Mouse (Mus musculus) lung, adult 2 months (tissue): Measurements from ENCODE around the gene Spg7. TPM values are rescaled to one million over a fixed set of nuclear protein-coding genes. Genes with fewer than 3 reads are reported as not detected.

Experiments used
- DNase-seq: peaks from one replicate; pipeline ENCODE4 v3.0.0; 2022
- H3K4me1 ChIP-seq: fragments of 200-500 bp; 2 replicates; pipeline ENCODE4 v1.6.1; 2011; ENCODE audit warnings: low read length; ENCODE audit not compliant: control insufficient read depth, insufficient read depth
- H3K4me3 ChIP-seq: fragments of 200-500 bp; replicated peaks from 2 replicates; pipeline ENCODE3; 2011; ENCODE audit warnings: low read depth, mild to moderate bottlenecking, control low read depth, low read length; ENCODE audit errors: extremely low read depth
- CTCF ChIP-seq: fragments of 200-500 bp; IDR thresholded peaks from 2 replicates; pipeline ENCODE4 v1.5.1; 2011; ENCODE audit warnings: mild to moderate bottlenecking, low read length, control low read depth; ENCODE audit not compliant: insufficient read depth
- POLR2A ChIP-seq: fragments of 200-500 bp; IDR thresholded peaks from 2 replicates; pipeline ENCODE4 v1.6.1; 2011; ENCODE audit warnings: low read depth, mild to moderate bottlenecking, control low read depth, low read length, borderline replicate concordance; ENCODE audit errors: extremely low read depth
- WGBS: fragments of 180-500 bp; shearing (Covaris S2); methylation state at CpG from one replicate; pipeline ENCODE4 v1.1.7; 2018; 5-methylcytosine and 5-hydroxymethylcytosine counted together
- polyA plus RNA-seq: library from polyadenylated mRNA; depleted of rRNA; stranded (reverse); fragments of >200 nt; gene quantifications from 2 replicates; pipeline ENCODE4 v1.2.3, GENCODE M21; 2012; rRNA removed

The Spg7 gene
- polyA plus RNA-seq, 1 experiment = 71.1 TPM

DNA sequence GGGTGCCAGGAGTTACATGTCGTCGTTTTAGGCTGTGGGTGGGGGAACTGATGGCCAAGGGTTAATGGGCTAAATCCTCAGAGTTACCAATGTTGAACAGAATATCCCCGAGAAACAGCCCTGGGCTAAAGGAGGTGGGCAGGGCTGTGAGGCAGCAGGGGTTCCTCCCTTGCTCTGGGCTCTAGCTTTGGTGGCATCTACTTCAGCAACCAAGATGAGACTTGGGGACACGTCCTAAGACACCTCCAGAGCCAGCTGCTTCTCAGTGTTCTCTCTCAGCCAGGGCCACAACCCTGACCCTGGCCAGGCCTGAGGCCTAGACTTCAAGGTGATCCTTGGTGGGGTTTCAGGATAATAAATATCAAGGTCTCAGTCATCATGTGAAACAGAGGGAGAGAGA lies 76.0 kb downstream of the Spg7 start:
- Histone ChIP-seq H3K4me3 (no peak overlapping the region), H3K4me1 (peaks cover 5% of the 10 kb centered on the region)
- WGBS = 72% methylated on average over 4 of the region's 4 CpGs
- DNase-seq = no peak
- TF ChIP-seq CTCF = no peak
- TF ChIP-seq POLR2A = no peak

DNA sequence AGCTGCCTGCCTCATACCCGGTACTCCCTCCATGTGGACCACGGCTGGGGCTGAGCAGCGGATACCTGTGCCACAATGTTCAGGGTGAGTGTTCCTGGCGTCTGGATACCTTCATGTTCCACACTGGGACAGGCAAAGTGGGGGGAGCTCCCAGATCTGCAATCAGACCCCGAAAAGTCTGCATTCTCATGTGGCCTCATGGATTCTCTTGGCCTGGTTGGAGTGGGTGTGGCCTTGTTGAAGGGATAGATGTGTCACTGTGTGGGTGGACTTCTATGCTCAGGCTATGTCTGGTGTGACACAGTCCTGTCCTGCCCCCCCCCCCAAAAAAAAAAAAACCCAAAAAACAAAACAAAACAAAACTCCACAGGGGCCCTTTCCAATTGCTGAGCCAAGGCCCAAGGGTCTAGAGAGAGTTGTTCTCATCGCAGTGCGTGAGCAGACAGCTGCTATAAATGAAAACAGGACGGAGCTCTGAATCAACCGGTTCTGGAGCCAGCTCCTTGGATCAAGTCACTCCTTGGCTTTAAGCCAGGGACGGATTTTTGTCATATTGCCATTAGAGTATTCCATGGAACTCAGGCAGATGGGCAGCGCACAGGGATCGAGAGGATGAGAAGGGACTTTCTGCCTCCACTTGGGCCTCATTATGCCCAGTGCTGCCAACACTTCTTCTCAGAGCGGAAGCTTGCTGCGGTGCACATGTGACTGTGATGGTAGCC lies 79.2 kb downstream of the Spg7 start:
- peaks cover 5% of the 10 kb centered on the region for H3K4me1 ChIP-seq
- H3K4me3 ChIP-seq = no peak overlapping the region
- TF ChIP-seq POLR2A (no peak), CTCF (no peak)
- DNase-seq = peak; percentile 31
- WGBS = 47% methylated on average over 14 of the region's 14 CpGs

- TF ChIP-seq POLR2A (no peak), CTCF (0 out of 2 replicates have a peak, but pooled peaks have one; percentile 18)
- 59% methylated on average over 6 of the region's 6 CpGs for WGBS
- Histone ChIP-seq H3K4me1 (peaks cover 5% of the 10 kb centered on the region), H3K4me3 (no peak overlapping the region)
- peak; percentile 23 for DNase-seq
These were observed 82.5 kb downstream of the Spg7 start for GRCm38 (mm10) chr8:123145279-123145678.

- DNase-seq = no peak
- Histone ChIP-seq H3K4me3 (no peak overlapping the region), H3K4me1 (peaks cover 5% of the 10 kb centered on the region)
- TF ChIP-seq CTCF (no peak), POLR2A (no peak)
- 68% methylated on average over 7 of the region's 7 CpGs for WGBS
These were observed 83.6 kb downstream of the Spg7 start for GRCm38 (mm10) chr8:123146390-123146789.

Other genes with a start within 250 kb of the Spg7 start
- 0.03 and 0.37 TPM in 2 replicates for gene Cdh15, start 215.0 kb upstream of the Spg7 start, polyA plus RNA-seq
- gene Ankrd11, start 20.7 kb upstream of the Spg7 start, polyA plus RNA-seq = 48.7 and 67.5 TPM in 2 replicates
- 1,500 and 2,209 TPM in 2 replicates for gene Rpl13, start 39.4 kb downstream of the Spg7 start, polyA plus RNA-seq
- 1.3 and 1.7 TPM in 2 replicates for gene Cpne7, start 54.4 kb downstream of the Spg7 start, polyA plus RNA-seq
- 35.3 and 45.2 TPM in 2 replicates for gene Sult5a1, start 95.4 kb downstream of the Spg7 start, polyA plus RNA-seq
- 210 and 267 TPM in 2 replicates for gene Dpep1, start 123.3 kb downstream of the Spg7 start, polyA plus RNA-seq
- gene Chmp1a, start 149.8 kb downstream of the Spg7 start, polyA plus RNA-seq = 73.2 and 99.8 TPM in 2 replicates
- gene Spata33, start 149.9 kb downstream of the Spg7 start, polyA plus RNA-seq = 2.8 and 3.1 TPM in 2 replicates
- 48.5 and 60.3 TPM in 2 replicates for gene Cdk10, start 161.9 kb downstream of the Spg7 start, polyA plus RNA-seq
- gene Spata2l, start 173.3 kb downstream of the Spg7 start, polyA plus RNA-seq = 8.3 and 9.6 TPM in 2 replicates
- 34.1 and 37.8 TPM in 2 replicates for gene Zfp276, start 191.3 kb downstream of the Spg7 start, polyA plus RNA-seq
- gene Vps9d1, start 191.4 kb downstream of the Spg7 start, polyA plus RNA-seq = 83.9 and 94.4 TPM in 2 replicates